Mouse (Mus musculus): ENCODE data around the gene Usp49. TPM values are rescaled to one million over a fixed set of nuclear protein-coding genes. Genes with fewer than 3 reads are reported as not detected.

Usp49 gene
- polyA plus RNA-seq (2012; rRNA removed) (6.4 and 6.6 TPM in 2 replicates), polyA plus RNA-seq (2014; fragmentation: Nextera tagmentation; extraction: Ambion mirVana) (2.9 and 3.9 TPM in 2 replicates)

- peak within 1 kb of the TSS; percentile 91 for H3K27ac ChIP-seq
- H3K4me2 ChIP-seq (ENCODE audit: low read depth), result peak within 1 kb of the TSS; percentile 100
- peak within 1 kb of the TSS; percentile 64 to 97 for H3K4me3 ChIP-seq (ENCODE audit: insufficient read depth in 1 of 2, low read depth in 2 of 2, low read length in 2 of 2)
- TF ChIP-seq EP300 (IDR thresholded peaks at IDR 0.05; ENCODE audit: low read depth), result no peak
- TF ChIP-seq CTCF (IDR thresholded peaks at IDR 0.05; ENCODE audit: low read depth), result no peak
- H3K36me3 ChIP-seq (replicated peaks; ENCODE audit: control insufficient read depth, insufficient read depth, low read depth), result peaks cover 7% of the 10 kb centered on the region
- H3K27me3 ChIP-seq (ENCODE audit: control insufficient read depth, insufficient read depth, low read length), result no peaks in the 10 kb centered on the region
- no peaks in the 10 kb centered on the region for H3K9me3 ChIP-seq (ENCODE audit: control insufficient read depth, low read length)
- 0% methylated on average over 3 of the region's 3 CpGs for WGBS (ENCODE audit: insufficient replicate concordance)
- ATAC-seq (ENCODE audit: insufficient read depth), result no peak
- peaks cover 17 to 35% of the 10 kb centered on the region in 2 experiments for H3K4me1 ChIP-seq (replicated peaks; ENCODE audit: control insufficient read depth in 2 of 2, insufficient read depth in 2 of 2, low read length in 1 of 2)
- DNase-seq (ENCODE audit: low read depth in 3 of 3, low spot score in 3 of 3), result no peak
- H3K9ac ChIP-seq (replicated peaks), result peak within 1 kb of the TSS; percentile 92
Measured at GRCm38 (mm10) chr17:47630678-47631065, at the start of gene Usp49. TSS of gene Usp49 (plus strand) at chr17:47630690.

DNA sequence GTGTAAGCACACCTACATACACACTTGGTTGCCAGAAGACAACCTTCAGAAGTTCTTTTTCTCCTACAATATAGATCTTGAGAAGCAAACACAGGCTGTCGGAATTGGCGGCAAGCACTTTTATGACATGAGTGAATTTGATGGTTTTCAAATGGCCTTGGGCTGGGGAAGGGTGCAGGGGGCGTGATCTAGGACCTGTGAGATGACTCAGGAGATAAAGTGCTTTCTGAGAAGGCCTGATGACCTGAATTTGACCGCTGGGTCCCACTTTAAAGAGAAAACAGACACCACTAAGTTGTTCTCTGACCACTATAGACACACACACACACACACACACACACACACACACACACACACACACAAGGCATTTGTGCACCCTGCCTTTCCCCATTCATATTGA, 49.5 kb upstream of the Usp49 start:
- H3K27me3 ChIP-seq (ENCODE audit: control insufficient read depth, insufficient read depth, low read length), result no peaks in the 10 kb centered on the region
- H3K4me3 ChIP-seq (ENCODE audit: insufficient read depth in 1 of 2, low read depth in 2 of 2, low read length in 2 of 2), result no peak overlapping the region
- DNase-seq (ENCODE audit: low read depth in 3 of 3, low spot score in 3 of 3) (no peak), ATAC-seq (ENCODE audit: insufficient read depth) (no peak)
- H3K27ac ChIP-seq, result no peak overlapping the region
- no peaks in the 10 kb centered on the region for H3K9me3 ChIP-seq (ENCODE audit: control insufficient read depth, low read length)
- no peak overlapping the region for H3K4me2 ChIP-seq (ENCODE audit: low read depth)
- TF ChIP-seq CTCF (IDR thresholded peaks at IDR 0.05; ENCODE audit: low read depth) (no peak), EP300 (IDR thresholded peaks at IDR 0.05; ENCODE audit: low read depth) (no peak)
- 86% methylated on average over 4 of the region's 4 CpGs for WGBS (ENCODE audit: insufficient replicate concordance)
- H3K36me3 ChIP-seq (replicated peaks; ENCODE audit: control insufficient read depth, insufficient read depth, low read depth), result no peaks in the 10 kb centered on the region
- peaks cover 16% of the 10 kb centered on the region in 2 experiments for H3K4me1 ChIP-seq (replicated peaks; ENCODE audit: control insufficient read depth in 2 of 2, insufficient read depth in 2 of 2, low read length in 1 of 2)
- no peak overlapping the region for H3K9ac ChIP-seq (replicated peaks)

GRCm38 (mm10) chr17:47588517-47588916, 42.0 kb upstream of the Usp49 start:
- Histone ChIP-seq H3K27ac (no peak overlapping the region), H3K27me3 (ENCODE audit: control insufficient read depth, insufficient read depth, low read length) (no peaks in the 10 kb centered on the region), H3K4me2 (ENCODE audit: low read depth) (no peak overlapping the region), H3K4me3 (ENCODE audit: insufficient read depth in 1 of 2, low read depth in 2 of 2, low read length in 2 of 2) (no peak overlapping the region), H3K9me3 (ENCODE audit: control insufficient read depth, low read length) (no peaks in the 10 kb centered on the region), H3K36me3 (replicated peaks; ENCODE audit: control insufficient read depth, insufficient read depth, low read depth) (no peaks in the 10 kb centered on the region), H3K4me1 (replicated peaks; ENCODE audit: control insufficient read depth in 2 of 2, insufficient read depth in 2 of 2, low read length in 1 of 2) (peaks cover 22 to 27% of the 10 kb centered on the region in 2 experiments), H3K9ac (replicated peaks) (no peak overlapping the region)
- TF ChIP-seq EP300 (IDR thresholded peaks at IDR 0.05; ENCODE audit: low read depth) (no peak), CTCF (IDR thresholded peaks at IDR 0.05; ENCODE audit: low read depth) (no peak)
- ATAC-seq (ENCODE audit: insufficient read depth), result no peak
- DNase-seq (ENCODE audit: low read depth in 3 of 3, low spot score in 3 of 3), result no peak
- WGBS (ENCODE audit: insufficient replicate concordance), result 83% methylated on average over 8 of the region's 8 CpGs

DNA sequence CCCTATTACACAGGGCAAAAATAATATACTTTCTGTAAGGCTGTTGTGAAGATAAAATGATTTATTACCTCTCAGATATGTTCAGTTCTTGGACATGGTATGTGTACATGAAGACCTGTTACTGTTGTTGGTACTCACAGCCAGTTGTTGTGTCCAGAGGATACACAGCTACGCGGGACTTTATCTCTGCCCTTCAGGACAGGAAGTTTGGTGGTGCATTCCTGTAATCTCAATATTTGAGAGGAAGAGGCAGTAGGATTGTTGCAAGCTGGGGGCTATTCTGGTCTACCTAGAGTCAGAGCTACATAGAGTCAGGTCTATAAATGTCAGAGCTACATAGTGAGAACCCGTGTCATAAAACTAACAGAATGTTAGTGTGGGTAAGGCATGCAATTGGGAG, 39.4 kb upstream of the Usp49 start:
- ATAC-seq (ENCODE audit: insufficient read depth) (no peak), DNase-seq (ENCODE audit: low read depth in 3 of 3, low spot score in 3 of 3) (no peak)
- Histone ChIP-seq H3K27ac (peak overlapping the region; percentile 21; the same call in 1 of the 2 replicates), H3K27me3 (ENCODE audit: control insufficient read depth, insufficient read depth, low read length) (no peaks in the 10 kb centered on the region), H3K9ac (replicated peaks) (no peak overlapping the region; the same call in 1 of the 2 replicates), H3K9me3 (ENCODE audit: control insufficient read depth, low read length) (no peaks in the 10 kb centered on the region), H3K4me1 (replicated peaks; ENCODE audit: control insufficient read depth in 2 of 2, insufficient read depth in 2 of 2, low read length in 1 of 2) (peaks cover 22 to 27% of the 10 kb centered on the region in 2 experiments), H3K4me3 (ENCODE audit: insufficient read depth in 1 of 2, low read depth in 2 of 2, low read length in 2 of 2) (no peak overlapping the region), H3K4me2 (ENCODE audit: low read depth) (no peak overlapping the region), H3K36me3 (replicated peaks; ENCODE audit: control insufficient read depth, insufficient read depth, low read depth) (peaks cover 10% of the 10 kb centered on the region)
- WGBS (ENCODE audit: insufficient replicate concordance), result 12% methylated on average over 3 of the region's 3 CpGs
- TF ChIP-seq CTCF (IDR thresholded peaks at IDR 0.05; ENCODE audit: low read depth), result no peak
- TF ChIP-seq EP300 (IDR thresholded peaks at IDR 0.05; ENCODE audit: low read depth), result no peak

- DNase-seq (ENCODE audit: low read depth in 3 of 3, low spot score in 3 of 3) (peak; percentile 92 to 95 (median 94)), ATAC-seq (ENCODE audit: insufficient read depth) (peak; percentile 68)
- Histone ChIP-seq H3K27me3 (ENCODE audit: control insufficient read depth, insufficient read depth, low read length) (no peaks in the 10 kb centered on the region), H3K9ac (replicated peaks) (peak overlapping the region; percentile 98), H3K27ac (peak overlapping the region; percentile 93), H3K4me2 (ENCODE audit: low read depth) (peak overlapping the region; percentile 92), H3K36me3 (replicated peaks; ENCODE audit: control insufficient read depth, insufficient read depth, low read depth) (peaks cover 27% of the 10 kb centered on the region), H3K9me3 (ENCODE audit: control insufficient read depth, low read length) (no peaks in the 10 kb centered on the region), H3K4me3 (ENCODE audit: insufficient read depth in 1 of 2, low read depth in 2 of 2, low read length in 2 of 2) (peak overlapping the region; percentile 72 to 93), H3K4me1 (replicated peaks; ENCODE audit: control insufficient read depth in 2 of 2, insufficient read depth in 2 of 2, low read length in 1 of 2) (peaks cover 41 to 48% of the 10 kb centered on the region in 2 experiments)
- under 1% methylated on average over 61 of the region's 63 CpGs for WGBS (ENCODE audit: insufficient replicate concordance)
- TF ChIP-seq CTCF (IDR thresholded peaks at IDR 0.05; ENCODE audit: low read depth) (peak; percentile 19; the same call in 1 of the 2 replicates), EP300 (IDR thresholded peaks at IDR 0.05; ENCODE audit: low read depth) (no peak)
Measured at GRCm38 (mm10) chr17:47593215-47593853, 37.2 kb upstream of the Usp49 start.
